Mouse (Mus musculus) heart, postnatal 0 days (tissue): ENCODE results near the gene Eea1.

ENCODE experiments used
- CTCF ChIP-seq: IDR thresholded peaks from 2 replicates; pipeline ENCODE4 v1.5.1; 2016; ENCODE audit warnings: antibody characterized with exemption, control low read depth, low read depth
- EP300 ChIP-seq: IDR thresholded peaks from 2 replicates; pipeline ENCODE4 v1.6.1; 2016; ENCODE audit warnings: antibody characterized with exemption, low read depth

GRCm38 (mm10) chr10:96075880-96076279 is 135.4 kb downstream of the Eea1 start:
- no peak for TF ChIP-seq CTCF
- TF ChIP-seq EP300: no peak
